Mouse (Mus musculus): ENCODE data around the gene Tmem63c. TPM values are rescaled to one million over a fixed set of nuclear protein-coding genes. Genes with fewer than 3 reads are reported as not detected.

Gene Tmem63c
- polyA plus RNA-seq, 1 experiment from 2014 or later, result 0.08 TPM

DNA sequence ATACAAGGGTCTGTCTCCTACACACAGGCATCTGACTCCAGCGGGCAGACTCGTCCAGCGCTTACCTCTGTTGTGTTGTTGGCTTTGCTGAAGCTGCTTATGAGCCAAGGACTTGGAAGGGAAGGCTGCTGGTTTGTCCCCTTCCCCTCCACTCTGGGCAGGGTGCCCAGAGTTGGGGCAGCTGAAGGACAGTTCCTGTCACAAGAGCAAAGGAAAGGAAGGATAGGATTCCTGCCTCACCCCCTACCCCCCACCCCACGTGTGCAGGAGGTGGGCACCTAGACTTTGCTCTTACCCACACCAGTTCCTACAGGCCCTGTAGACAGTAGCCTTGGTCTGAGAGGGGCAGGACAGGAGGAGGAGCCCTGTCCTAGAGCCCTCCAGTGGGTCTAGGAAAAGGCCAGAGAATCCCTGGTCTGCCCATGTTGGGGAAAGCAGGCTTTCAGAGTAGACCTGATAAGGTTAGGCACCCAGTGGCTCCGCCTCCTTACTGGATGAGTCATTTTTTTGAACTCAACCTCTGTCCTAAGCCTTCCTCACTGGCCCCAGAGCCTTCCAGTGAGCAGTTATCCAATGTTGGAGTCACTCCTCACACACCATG, 10.1 kb downstream of the Tmem63c start:
- Histone ChIP-seq H3K4me2 (replicated peaks; ENCODE audit: low read depth, low read length) (no peak overlapping the region), H3K36me3 (ENCODE audit: control insufficient read depth, insufficient read depth, low read length) (no peaks in the 10 kb centered on the region), H3K4me1 (ENCODE audit: control insufficient read depth, insufficient read depth, low read length) (peaks cover 7% of the 10 kb centered on the region; the same call in 1 of the 2 replicates), H3K27me3 (ENCODE audit: control insufficient read depth, insufficient read depth, low read length) (peaks cover 12% of the 10 kb centered on the region), H3K4me3 (ENCODE audit: low read length) (no peak overlapping the region), H3K27ac (ENCODE audit: low read depth, low read length) (no peak overlapping the region), H3K9me3 (ENCODE audit: control insufficient read depth, low read length) (no peaks in the 10 kb centered on the region), H3K9ac (ENCODE audit: low read depth, low read length) (no peak overlapping the region)
- no peak for ATAC-seq (ENCODE audit: low FRiP score, low TSS enrichment)
- WGBS, result 79% methylated on average over 5 of the region's 5 CpGs

DNA sequence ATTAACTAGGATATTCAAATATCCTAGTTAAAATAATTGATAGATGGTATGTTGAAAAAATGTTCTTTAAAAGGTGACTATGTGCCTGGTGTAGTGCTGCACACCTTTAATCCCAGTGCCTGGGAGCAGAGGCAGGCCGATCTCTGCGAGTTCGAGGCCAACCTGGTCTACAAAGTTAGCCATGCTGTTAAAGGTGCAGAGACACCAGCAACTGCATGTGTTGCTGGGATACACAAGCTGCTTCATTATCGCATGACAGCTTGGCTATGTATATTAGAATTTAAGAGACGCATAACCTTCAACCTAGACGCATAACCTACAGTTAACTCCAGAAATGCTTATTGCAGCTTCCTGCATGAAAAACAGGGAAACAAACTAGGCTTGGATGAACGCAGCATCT, 15.5 kb downstream of the Tmem63c start:
- no peak overlapping the region for H3K4me2 ChIP-seq (replicated peaks; ENCODE audit: low read depth, low read length)
- H3K4me3 ChIP-seq (ENCODE audit: low read length), result no peak overlapping the region
- ATAC-seq (ENCODE audit: low FRiP score, low TSS enrichment), result no peak
- H3K4me1 ChIP-seq (ENCODE audit: control insufficient read depth, insufficient read depth, low read length), result no peaks in the 10 kb centered on the region
- no peaks in the 10 kb centered on the region for H3K36me3 ChIP-seq (ENCODE audit: control insufficient read depth, insufficient read depth, low read length)
- H3K9ac ChIP-seq (ENCODE audit: low read depth, low read length), result no peak overlapping the region
- H3K27ac ChIP-seq (ENCODE audit: low read depth, low read length), result no peak overlapping the region
- WGBS, result 92% methylated on average over 7 of the region's 7 CpGs
- H3K9me3 ChIP-seq (ENCODE audit: control insufficient read depth, low read length), result no peaks in the 10 kb centered on the region
- H3K27me3 ChIP-seq (ENCODE audit: control insufficient read depth, insufficient read depth, low read length), result no peaks in the 10 kb centered on the region

DNA sequence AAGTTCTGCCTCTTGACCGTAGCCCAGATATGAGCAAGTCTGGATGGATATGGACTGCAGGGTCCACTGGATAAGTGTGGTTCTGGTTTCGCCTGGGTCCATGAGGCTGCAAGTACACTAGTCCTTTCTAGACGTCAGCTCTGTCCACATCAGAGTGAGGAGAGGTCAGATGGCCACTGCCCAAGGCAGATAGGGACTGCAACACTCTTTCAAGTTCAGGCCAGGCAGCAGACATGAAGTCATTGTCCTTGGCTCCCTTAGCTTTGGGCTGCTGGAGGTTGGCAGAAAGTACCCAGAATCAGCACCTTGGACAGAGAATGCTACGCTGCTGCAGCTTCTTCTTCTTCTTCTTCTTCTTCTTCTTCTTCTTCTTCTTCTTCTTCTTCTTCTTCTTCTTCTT, 19.0 kb downstream of the Tmem63c start:
- ATAC-seq (ENCODE audit: low FRiP score, low TSS enrichment), result no peak
- WGBS, result 63% methylated on average over 4 of the region's 4 CpGs

DNA sequence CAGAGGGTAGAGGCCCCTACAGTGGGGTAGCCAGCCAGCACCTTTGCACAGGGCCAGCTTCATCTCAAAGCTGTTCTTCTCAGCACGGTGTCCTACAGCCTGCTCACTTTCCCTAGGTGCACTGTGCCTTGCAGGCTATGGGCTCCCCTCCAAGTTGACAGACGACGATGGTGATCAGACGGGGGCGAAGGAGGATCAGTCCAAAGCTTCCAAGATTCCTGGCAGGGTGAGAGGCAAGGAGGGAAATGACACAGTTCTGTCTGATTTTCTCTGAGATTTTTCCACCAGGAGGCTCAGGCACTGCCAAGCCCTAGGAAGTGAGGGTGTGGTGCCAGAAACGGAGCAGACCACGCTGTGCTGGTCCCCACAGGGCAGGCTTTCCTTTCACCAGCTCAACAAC, 19.7 kb downstream of the Tmem63c start:
- ATAC-seq (ENCODE audit: low FRiP score, low TSS enrichment), result no peak
- no peaks in the 10 kb centered on the region for H3K4me1 ChIP-seq (ENCODE audit: control insufficient read depth, insufficient read depth, low read length)
- 81% methylated on average over 7 of the region's 7 CpGs for WGBS
- H3K9me3 ChIP-seq (ENCODE audit: control insufficient read depth, low read length), result no peaks in the 10 kb centered on the region
- H3K36me3 ChIP-seq (ENCODE audit: control insufficient read depth, insufficient read depth, low read length), result no peaks in the 10 kb centered on the region
- no peak overlapping the region for H3K27ac ChIP-seq (ENCODE audit: low read depth, low read length)
- H3K9ac ChIP-seq (ENCODE audit: low read depth, low read length), result no peak overlapping the region
- H3K27me3 ChIP-seq (ENCODE audit: control insufficient read depth, insufficient read depth, low read length), result no peaks in the 10 kb centered on the region
- H3K4me3 ChIP-seq (ENCODE audit: low read length), result no peak overlapping the region
- H3K4me2 ChIP-seq (replicated peaks; ENCODE audit: low read depth, low read length), result no peak overlapping the region

More for the DNA sequence above, 19.0 kb downstream of the Tmem63c start:
- H3K27ac ChIP-seq (ENCODE audit: low read depth, low read length), result no peak overlapping the region
- H3K4me3 ChIP-seq (ENCODE audit: low read length), result no peak overlapping the region
- H3K4me2 ChIP-seq (replicated peaks; ENCODE audit: low read depth, low read length), result no peak overlapping the region
- no peaks in the 10 kb centered on the region for H3K4me1 ChIP-seq (ENCODE audit: control insufficient read depth, insufficient read depth, low read length)
- H3K9me3 ChIP-seq (ENCODE audit: control insufficient read depth, low read length), result no peaks in the 10 kb centered on the region
- no peak overlapping the region for H3K9ac ChIP-seq (ENCODE audit: low read depth, low read length)
- H3K36me3 ChIP-seq (ENCODE audit: control insufficient read depth, insufficient read depth, low read length), result no peaks in the 10 kb centered on the region
- no peaks in the 10 kb centered on the region for H3K27me3 ChIP-seq (ENCODE audit: control insufficient read depth, insufficient read depth, low read length)

DNA sequence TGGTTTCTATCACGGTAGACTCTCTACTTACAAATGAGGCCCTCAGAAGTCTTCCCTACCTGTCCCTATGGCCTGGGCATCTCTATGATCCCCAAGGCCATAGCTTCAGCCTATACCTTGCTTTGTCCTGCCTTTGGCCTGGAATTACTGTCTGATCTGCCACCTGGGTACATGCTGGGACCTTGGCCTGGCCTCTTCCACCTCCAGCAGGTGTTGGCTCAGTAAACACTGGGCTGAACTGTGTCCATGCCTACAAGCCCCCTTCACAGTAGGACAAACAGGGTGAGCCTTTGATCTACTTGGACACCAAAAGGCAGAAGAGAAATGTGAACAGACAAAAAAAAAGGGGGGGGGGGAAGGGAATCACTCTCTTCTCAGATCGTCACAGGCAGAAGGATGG, 21.3 kb downstream of the Tmem63c start:
- Histone ChIP-seq H3K27ac (ENCODE audit: low read depth, low read length) (no peak overlapping the region), H3K4me2 (replicated peaks; ENCODE audit: low read depth, low read length) (no peak overlapping the region), H3K9ac (ENCODE audit: low read depth, low read length) (no peak overlapping the region), H3K36me3 (ENCODE audit: control insufficient read depth, insufficient read depth, low read length) (no peaks in the 10 kb centered on the region), H3K4me1 (ENCODE audit: control insufficient read depth, insufficient read depth, low read length) (no peaks in the 10 kb centered on the region), H3K9me3 (ENCODE audit: control insufficient read depth, low read length) (no peaks in the 10 kb centered on the region), H3K27me3 (ENCODE audit: control insufficient read depth, insufficient read depth, low read length) (no peaks in the 10 kb centered on the region), H3K4me3 (ENCODE audit: low read length) (no peak overlapping the region)
- WGBS, result 64% methylated on average over 2 of the region's 2 CpGs
- ATAC-seq (ENCODE audit: low FRiP score, low TSS enrichment), result no peak

DNA sequence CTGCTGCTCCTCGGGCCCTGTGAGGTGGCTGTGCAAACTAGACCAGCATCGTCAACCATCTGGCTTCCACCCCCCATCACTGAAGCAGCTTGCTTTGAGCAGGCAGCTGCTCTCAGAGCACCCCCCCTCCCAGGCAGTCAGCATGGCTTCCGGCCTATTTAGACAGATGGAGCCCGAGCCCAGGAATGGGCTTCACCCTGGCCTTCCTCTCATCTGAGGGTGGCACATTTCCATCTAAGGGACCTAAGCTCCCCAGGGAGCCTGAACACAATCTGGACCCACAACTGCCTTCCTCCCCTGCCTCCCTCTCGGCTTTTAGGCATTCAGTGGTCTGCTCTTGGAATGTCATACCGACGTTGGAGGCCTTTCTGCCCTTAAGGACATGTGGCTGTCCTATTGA, 22.1 kb downstream of the Tmem63c start:
- Histone ChIP-seq H3K36me3 (ENCODE audit: control insufficient read depth, insufficient read depth, low read length) (no peaks in the 10 kb centered on the region), H3K4me2 (replicated peaks; ENCODE audit: low read depth, low read length) (no peak overlapping the region), H3K27me3 (ENCODE audit: control insufficient read depth, insufficient read depth, low read length) (no peaks in the 10 kb centered on the region), H3K9me3 (ENCODE audit: control insufficient read depth, low read length) (no peaks in the 10 kb centered on the region), H3K9ac (ENCODE audit: low read depth, low read length) (no peak overlapping the region), H3K27ac (ENCODE audit: low read depth, low read length) (no peak overlapping the region), H3K4me1 (ENCODE audit: control insufficient read depth, insufficient read depth, low read length) (no peaks in the 10 kb centered on the region), H3K4me3 (ENCODE audit: low read length) (no peak overlapping the region)
- 81% methylated on average over 7 of the region's 7 CpGs for WGBS
- no peak for ATAC-seq (ENCODE audit: low FRiP score, low TSS enrichment)

DNA sequence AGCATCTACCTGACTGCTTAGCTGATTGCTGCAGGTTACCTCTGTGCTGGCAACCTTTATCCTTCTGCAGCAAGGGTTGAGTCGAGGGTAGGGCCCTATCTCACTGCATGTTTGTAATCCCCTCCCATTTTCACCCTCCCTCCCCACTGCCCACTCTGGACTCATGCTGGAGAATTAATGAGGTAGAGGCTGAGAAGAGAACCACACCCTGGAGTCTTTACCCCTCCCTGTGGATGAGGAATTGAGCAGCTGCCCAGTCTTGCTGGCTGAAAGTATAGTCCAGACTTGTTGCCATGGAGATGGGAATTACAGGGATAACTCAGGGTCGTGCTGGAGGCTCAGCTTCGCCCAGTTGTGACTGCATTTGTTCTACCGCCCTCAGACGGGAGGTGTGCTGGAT, 23.6 kb downstream of the Tmem63c start:
- ATAC-seq (ENCODE audit: low FRiP score, low TSS enrichment), result peak; percentile 64; the same call in 1 of the 2 replicates
- no peaks in the 10 kb centered on the region for H3K27me3 ChIP-seq (ENCODE audit: control insufficient read depth, insufficient read depth, low read length)
- WGBS, result 11% methylated on average over 5 of the region's 5 CpGs

DNA sequence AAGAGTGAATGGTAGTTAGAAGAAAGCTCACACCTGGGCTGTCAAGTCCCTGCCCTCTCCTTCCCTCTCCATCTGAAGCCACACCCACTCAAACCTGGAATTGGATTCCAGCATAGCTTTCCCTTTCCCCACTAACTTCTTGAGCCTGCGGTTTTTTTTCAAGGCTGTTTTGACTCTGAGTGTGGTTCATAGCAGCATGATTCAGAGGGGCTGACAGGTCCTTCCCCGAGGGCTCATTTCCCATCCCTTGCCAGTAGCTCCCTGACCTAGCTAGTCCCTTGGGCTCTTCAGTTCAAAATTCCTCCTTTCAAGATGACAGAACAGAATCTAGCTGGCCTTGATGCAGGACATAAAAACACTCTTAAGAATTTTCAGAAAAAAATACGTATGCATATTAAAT, 26.4 kb downstream of the Tmem63c start:
- no peak overlapping the region for H3K4me3 ChIP-seq (ENCODE audit: low read length)
- H3K9ac ChIP-seq (ENCODE audit: low read depth, low read length), result no peak overlapping the region
- no peaks in the 10 kb centered on the region for H3K9me3 ChIP-seq (ENCODE audit: control insufficient read depth, low read length)
- no peaks in the 10 kb centered on the region for H3K4me1 ChIP-seq (ENCODE audit: control insufficient read depth, insufficient read depth, low read length)
- H3K27me3 ChIP-seq (ENCODE audit: control insufficient read depth, insufficient read depth, low read length), result no peaks in the 10 kb centered on the region
- no peak for ATAC-seq (ENCODE audit: low FRiP score, low TSS enrichment)
- no peak overlapping the region for H3K4me2 ChIP-seq (replicated peaks; ENCODE audit: low read depth, low read length)
- no peak overlapping the region for H3K27ac ChIP-seq (ENCODE audit: low read depth, low read length)
- WGBS, result 60% methylated on average over 3 of the region's 3 CpGs
- no peaks in the 10 kb centered on the region for H3K36me3 ChIP-seq (ENCODE audit: control insufficient read depth, insufficient read depth, low read length)

More for the DNA sequence above, 23.6 kb downstream of the Tmem63c start:
- Histone ChIP-seq H3K4me1 (ENCODE audit: control insufficient read depth, insufficient read depth, low read length) (no peaks in the 10 kb centered on the region), H3K4me3 (ENCODE audit: low read length) (no peak overlapping the region), H3K4me2 (replicated peaks; ENCODE audit: low read depth, low read length) (no peak overlapping the region), H3K9ac (ENCODE audit: low read depth, low read length) (no peak overlapping the region), H3K36me3 (ENCODE audit: control insufficient read depth, insufficient read depth, low read length) (no peaks in the 10 kb centered on the region), H3K27ac (ENCODE audit: low read depth, low read length) (no peak overlapping the region), H3K9me3 (ENCODE audit: control insufficient read depth, low read length) (no peaks in the 10 kb centered on the region)

DNA sequence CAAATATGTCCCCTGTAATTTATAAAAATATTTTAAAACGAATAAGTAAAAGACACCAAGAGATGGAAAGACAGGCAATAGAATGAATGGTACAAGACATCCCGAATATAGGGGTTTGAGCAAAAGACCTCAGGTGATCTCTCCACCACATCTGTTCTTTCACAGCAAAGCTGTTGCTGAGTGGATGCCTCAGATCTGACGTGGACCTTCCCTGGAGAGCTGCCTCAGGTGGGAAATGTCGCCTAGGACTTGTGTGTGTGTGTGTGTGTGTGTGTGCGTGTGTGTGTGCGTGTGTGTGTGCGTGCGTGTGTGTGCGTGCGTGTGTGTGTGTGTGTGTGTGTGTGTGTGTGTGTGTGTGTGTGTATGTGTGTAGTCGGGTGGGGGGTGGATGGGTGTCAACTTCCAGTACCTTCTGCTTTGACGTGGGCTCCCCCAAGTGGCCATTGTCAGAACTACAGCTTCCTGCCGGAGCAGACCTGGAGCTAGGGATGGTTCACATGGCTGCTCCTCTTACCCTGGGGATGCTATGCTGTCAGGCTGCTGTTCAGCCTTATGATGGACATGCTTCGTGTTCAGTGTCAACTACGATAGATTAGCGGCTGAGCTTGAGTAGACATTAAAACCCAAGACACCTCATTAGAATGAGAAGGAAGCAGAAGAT, 31.7 kb downstream of the Tmem63c start:
- H3K4me1 ChIP-seq (ENCODE audit: control insufficient read depth, insufficient read depth, low read length), result no peaks in the 10 kb centered on the region
- H3K36me3 ChIP-seq (ENCODE audit: control insufficient read depth, insufficient read depth, low read length), result no peaks in the 10 kb centered on the region
- H3K4me2 ChIP-seq (replicated peaks; ENCODE audit: low read depth, low read length), result no peak overlapping the region
- no peaks in the 10 kb centered on the region for H3K27me3 ChIP-seq (ENCODE audit: control insufficient read depth, insufficient read depth, low read length)
- no peak overlapping the region for H3K27ac ChIP-seq (ENCODE audit: low read depth, low read length)
- WGBS, result 33% methylated on average over 12 of the region's 16 CpGs
- no peak overlapping the region for H3K4me3 ChIP-seq (ENCODE audit: low read length)
- ATAC-seq (ENCODE audit: low FRiP score, low TSS enrichment), result no peak
- no peak overlapping the region for H3K9ac ChIP-seq (ENCODE audit: low read depth, low read length)
- no peaks in the 10 kb centered on the region for H3K9me3 ChIP-seq (ENCODE audit: control insufficient read depth, low read length)
